Mouse (Mus musculus): Measurements from ENCODE around the gene Olfr1085. TPM values are rescaled to one million over a fixed set of nuclear protein-coding genes. Genes with fewer than 3 reads are reported as not detected.
"Not testable (repeated sequence)": the region's sequence is repeated elsewhere in the genome, so short reads cannot be mapped to it uniquely, and the experiment has no call there.

The Olfr1085 gene
- total RNA-seq (2022), result not detected

DNA sequence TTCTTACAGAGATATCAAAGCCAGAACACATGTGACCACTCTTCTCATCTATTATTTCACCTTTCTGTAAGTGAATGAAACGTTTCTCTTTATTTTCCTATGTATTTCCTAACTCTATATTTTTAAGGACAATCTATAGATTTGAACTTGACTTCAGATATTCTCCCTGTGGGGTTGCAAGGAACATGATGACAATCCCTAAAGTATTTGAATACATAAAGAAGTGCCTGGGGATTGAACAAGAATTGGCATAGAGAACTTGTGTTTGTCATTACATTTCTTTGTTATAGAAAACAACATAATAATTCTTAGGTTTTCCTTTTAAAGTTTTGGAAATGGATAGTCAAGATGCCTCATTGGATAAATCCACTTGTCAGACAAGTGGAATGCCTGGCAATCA, at the start of gene Olfr1085:
Gene Olfr1085, minus strand, starts transcription at position 101 of the 400 bp plus-strand sequence.
- no peak for DNase-seq

DNA sequence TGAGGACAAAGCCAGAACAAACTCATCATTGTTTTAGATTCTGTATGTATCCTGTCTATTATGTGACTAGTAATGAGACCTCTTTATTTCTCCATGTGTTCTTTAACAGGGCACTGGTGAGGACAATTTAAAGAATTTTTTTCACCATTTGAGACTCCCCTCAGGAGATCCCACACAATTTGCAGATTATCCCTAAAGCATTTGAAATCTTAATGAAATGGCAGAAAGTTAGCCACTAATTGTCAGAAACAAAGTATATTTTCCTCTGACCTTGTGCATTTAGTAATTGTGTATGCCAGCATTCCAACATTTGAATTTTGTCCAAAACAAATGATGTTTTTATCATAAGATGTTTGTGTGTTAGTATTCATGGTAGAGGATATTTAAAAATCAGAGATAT, 36.5 kb upstream of the Olfr1085 start, which contains the start of gene Olfr1087:
Gene Olfr1087, minus strand, starts transcription at position 101 of the 400 bp plus-strand sequence.
- DNase-seq, result no peak

DNA sequence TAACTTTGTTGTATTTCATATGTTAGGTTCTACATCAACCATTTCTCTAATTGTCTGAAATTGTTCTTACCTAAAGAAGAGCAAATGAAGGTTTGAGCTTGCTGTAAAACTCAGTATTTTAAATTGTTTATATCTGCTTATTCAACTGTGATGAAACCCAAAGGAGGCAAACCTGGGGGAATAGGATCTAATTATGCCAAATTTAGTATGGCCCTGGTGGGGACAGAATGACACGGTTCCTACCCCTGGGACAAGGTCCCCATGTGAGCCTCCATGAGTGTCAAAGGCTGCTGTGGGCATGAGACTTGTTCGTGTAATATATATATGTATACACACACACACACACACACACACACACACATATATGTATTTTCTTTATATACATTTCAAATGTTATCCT, 18.2 kb upstream of the Olfr1085 start, which contains the start of gene Olfr1086:
Gene Olfr1086, minus strand, starts transcription at position 101 of the 400 bp plus-strand sequence.
- no peak for DNase-seq

DNA sequence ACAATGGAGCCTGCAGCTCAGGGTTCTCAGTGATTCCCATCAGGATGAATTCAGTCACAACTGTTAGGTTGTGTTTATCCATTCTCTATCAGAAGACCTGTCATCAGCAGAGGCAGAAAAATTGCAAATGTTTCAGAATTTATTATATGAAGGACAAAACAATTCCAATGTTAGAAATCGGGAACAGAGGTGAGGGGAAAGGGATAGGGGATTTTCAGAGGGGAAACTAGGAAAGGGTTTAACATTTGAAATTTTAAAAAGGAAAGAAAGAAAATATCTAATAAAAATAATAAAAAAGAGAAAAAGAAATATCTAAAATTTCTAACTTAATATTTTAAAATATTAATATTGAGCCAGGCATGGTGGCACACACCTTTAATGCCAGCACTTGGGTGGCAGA, 22.2 kb downstream of the Olfr1085 start, which contains the start of gene Olfr1084:
Gene Olfr1084, minus strand, starts transcription at position 101 of the 400 bp plus-strand sequence.
- DNase-seq, result not testable (repeated sequence)

Other genes starting within 250 kb of the Olfr1085 start
- gene Olfr1061, start 248.0 kb downstream of the Olfr1085 start, total RNA-seq (2022), result not detected
- gene Olfr1062, start 235.3 kb downstream of the Olfr1085 start, total RNA-seq (2022), result not detected
- gene Olfr1065, start 211.4 kb downstream of the Olfr1085 start, total RNA-seq (2022), result not detected
- not detected for gene Olfr1066, start 205.8 kb downstream of the Olfr1085 start, total RNA-seq (2022)
- gene Olfr228, start 174.6 kb downstream of the Olfr1085 start, total RNA-seq (2022), result not detected
- not detected for gene Olfr1076, start 153.6 kb downstream of the Olfr1085 start, total RNA-seq (2022)
- gene Olfr1079, start 119.5 kb downstream of the Olfr1085 start, total RNA-seq (2022), result not detected
- gene Olfr1080, start 103.8 kb downstream of the Olfr1085 start, total RNA-seq (2022), result not detected
- not detected for gene Olfr1082, start 63.1 kb downstream of the Olfr1085 start, total RNA-seq (2022)
- not detected for gene Olfr1084, start 22.3 kb downstream of the Olfr1085 start, total RNA-seq (2022)
- gene Olfr1086, start 18.1 kb upstream of the Olfr1085 start, total RNA-seq (2022), result not detected
- not detected for gene Olfr1087, start 36.4 kb upstream of the Olfr1085 start, total RNA-seq (2022)
- not detected for gene Olfr1089, start 71.7 kb upstream of the Olfr1085 start, total RNA-seq (2022)
- gene Olfr1090, start 97.0 kb upstream of the Olfr1085 start, total RNA-seq (2022), result not detected
- gene Olfr1093, start 120.5 kb upstream of the Olfr1085 start, total RNA-seq (2022), result not detected
- gene Olfr141, start 148.0 kb upstream of the Olfr1085 start, total RNA-seq (2022), result not detected
- gene Olfr1094, start 162.6 kb upstream of the Olfr1085 start, total RNA-seq (2022), result not detected
- gene Olfr1095, start 189.7 kb upstream of the Olfr1085 start, total RNA-seq (2022), result not detected
- not detected for gene Gm13723, start 212.8 kb upstream of the Olfr1085 start, total RNA-seq (2022)
- gene Olfr1097, start 230.2 kb upstream of the Olfr1085 start, total RNA-seq (2022), result not detected

All from adrenal gland, adult 8-10 months (tissue).